Mouse (Mus musculus): Measurements from ENCODE around the gene Ddr2. TPM values are rescaled to one million over a fixed set of nuclear protein-coding genes. Genes with fewer than 3 reads are reported as not detected.

Gene Ddr2
- polyA plus RNA-seq (2011; ENCODE audit: insufficient read depth, insufficient read length, low replicate concordance, missing spikeins): 3.2 and 6.0 TPM in 2 replicates

DNA sequence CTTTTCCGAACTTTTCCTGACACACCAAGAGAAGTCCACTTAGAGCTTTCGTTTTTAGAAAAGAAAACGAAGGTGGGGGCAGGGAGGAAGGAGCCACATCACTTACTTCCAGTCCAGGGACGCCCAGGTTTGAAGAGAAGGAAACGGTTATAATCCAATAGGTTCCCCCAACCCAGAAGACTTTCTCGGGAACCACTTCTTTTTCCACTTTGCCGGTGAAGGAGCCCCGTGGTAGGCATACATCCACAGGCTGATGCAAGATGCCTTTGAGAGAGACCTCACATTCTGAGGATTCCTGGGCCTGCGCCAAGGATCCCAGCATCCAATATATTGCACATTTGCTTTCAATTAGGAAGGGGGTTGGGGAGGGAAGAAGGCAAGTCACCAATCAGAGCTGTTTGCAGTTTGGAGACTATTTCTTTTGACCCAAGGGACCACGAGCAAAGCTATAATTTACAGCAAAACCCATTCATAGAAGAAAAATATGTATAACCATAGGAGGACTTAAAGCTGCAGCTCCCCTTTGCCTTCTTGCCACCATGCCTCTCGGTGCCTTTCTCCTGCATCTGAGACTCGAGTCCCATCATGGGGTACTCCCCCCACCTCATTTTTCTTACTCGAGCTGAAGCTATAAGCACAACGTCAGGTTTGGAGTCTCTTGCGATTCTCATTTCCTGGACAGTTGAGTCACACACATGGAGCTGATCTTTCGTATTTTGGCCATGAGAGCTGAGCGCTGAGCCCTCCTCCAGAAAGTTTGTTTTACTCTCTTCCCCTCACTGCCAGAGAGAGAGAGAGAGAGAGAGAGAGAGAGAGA is at the start of gene Ddr2:
Gene Ddr2, minus strand, starts transcription at position 247 of the 817 bp plus-strand sequence.
- Histone ChIP-seq H3K27ac (ENCODE audit: control insufficient read depth, insufficient read depth, low read depth, low read length, poor library complexity) (no peak within 1 kb of the TSS), H3K4me3 (replicated peaks; ENCODE audit: control insufficient read depth, low read depth, low read length) (peak within 1 kb of the TSS; percentile 7), H3K4me1 (ENCODE audit: control insufficient read depth, insufficient read depth, low read length) (no peaks in the 10 kb centered on the region)
- WGBS: 73% methylated on average over 17 of the region's 17 CpGs
- no peak for TF ChIP-seq POLR2A (IDR thresholded peaks at IDR 0.05; ENCODE audit: borderline replicate concordance, control insufficient read depth, low read depth, low read length)
- no peak for TF ChIP-seq CTCF (IDR thresholded peaks at IDR 0.05; ENCODE audit: control insufficient read depth, insufficient read depth, low read length)

DNA sequence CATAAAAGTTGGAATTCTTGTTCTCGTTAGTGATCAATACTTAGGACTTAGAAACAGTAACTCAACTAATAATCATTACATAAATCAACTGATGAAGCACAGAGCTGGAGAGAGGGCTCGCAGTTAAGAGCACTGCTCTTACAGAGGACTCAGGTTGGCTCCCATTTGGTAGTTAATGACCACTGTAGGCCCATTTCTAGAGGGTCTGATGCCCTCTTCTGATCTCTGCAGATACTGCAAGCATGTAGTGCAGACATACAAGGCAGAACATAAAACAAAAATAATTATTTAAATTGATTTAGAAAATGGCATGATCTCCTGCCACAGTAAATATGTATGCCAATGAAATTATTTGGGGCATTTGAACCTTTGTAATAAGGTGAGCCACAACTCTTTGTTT is 49.1 kb upstream of the Ddr2 start:
- WGBS: 85% methylated on average over 2 of the region's 2 CpGs
- no peaks in the 10 kb centered on the region; the same call in 1 of the 2 replicates for H3K4me1 ChIP-seq (ENCODE audit: control insufficient read depth, insufficient read depth, low read length)
- TF ChIP-seq POLR2A (IDR thresholded peaks at IDR 0.05; ENCODE audit: borderline replicate concordance, control insufficient read depth, low read depth, low read length) (no peak), CTCF (IDR thresholded peaks at IDR 0.05; ENCODE audit: control insufficient read depth, insufficient read depth, low read length) (no peak)
- H3K4me3 ChIP-seq (replicated peaks; ENCODE audit: control insufficient read depth, low read depth, low read length): no peak overlapping the region
- H3K27ac ChIP-seq (ENCODE audit: control insufficient read depth, insufficient read depth, low read depth, low read length, poor library complexity): no peak overlapping the region

DNA sequence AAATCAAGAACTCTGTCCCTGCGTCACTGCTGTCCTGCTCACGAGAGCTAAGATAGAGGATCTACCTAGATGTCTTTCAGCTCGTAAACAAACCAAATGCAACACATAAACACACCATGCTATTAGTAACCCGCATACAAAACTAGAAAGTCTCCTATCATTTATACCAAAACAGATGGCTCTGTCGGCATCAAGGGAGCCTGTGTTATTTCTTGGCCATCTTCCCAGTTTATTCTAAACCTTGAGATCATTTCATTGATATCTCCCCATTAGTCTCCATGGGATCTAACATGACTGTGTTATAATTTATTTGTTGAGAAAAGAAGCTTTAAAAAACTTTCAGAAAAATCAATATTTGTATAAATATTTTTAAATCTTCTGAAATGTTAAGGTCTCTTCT is 45.2 kb upstream of the Ddr2 start:
- Histone ChIP-seq H3K4me1 (ENCODE audit: control insufficient read depth, insufficient read depth, low read length) (no peaks in the 10 kb centered on the region), H3K4me3 (replicated peaks; ENCODE audit: control insufficient read depth, low read depth, low read length) (no peak overlapping the region), H3K27ac (ENCODE audit: control insufficient read depth, insufficient read depth, low read depth, low read length, poor library complexity) (no peak overlapping the region)
- no peak for TF ChIP-seq CTCF (IDR thresholded peaks at IDR 0.05; ENCODE audit: control insufficient read depth, insufficient read depth, low read length)
- TF ChIP-seq POLR2A (IDR thresholded peaks at IDR 0.05; ENCODE audit: borderline replicate concordance, control insufficient read depth, low read depth, low read length): no peak
- 82% methylated on average over 5 of the region's 5 CpGs for WGBS

DNA sequence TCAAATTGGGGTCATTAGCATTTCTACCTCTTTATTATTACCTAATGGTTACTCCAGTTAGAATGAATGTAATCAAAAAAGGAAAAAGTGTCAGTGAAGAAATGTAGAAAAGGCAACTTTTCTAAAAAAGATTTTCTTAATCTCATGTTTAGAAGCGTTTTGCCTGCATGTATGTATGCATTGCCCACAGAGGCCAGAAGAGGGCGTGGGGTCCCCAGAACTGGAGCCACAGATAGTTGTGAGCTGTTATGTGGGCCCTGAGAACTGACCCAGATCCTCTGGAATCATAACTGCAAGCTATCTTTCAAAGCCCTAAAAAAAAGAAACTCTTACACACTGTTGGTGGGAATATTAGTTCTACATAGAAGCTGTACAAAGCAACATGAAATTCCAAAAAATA is 44.7 kb upstream of the Ddr2 start:
- 77% methylated on average over 2 of the region's 2 CpGs for WGBS
- TF ChIP-seq CTCF (IDR thresholded peaks at IDR 0.05; ENCODE audit: control insufficient read depth, insufficient read depth, low read length): peak; percentile 19; the same call in 1 of the 2 replicates
- TF ChIP-seq POLR2A (IDR thresholded peaks at IDR 0.05; ENCODE audit: borderline replicate concordance, control insufficient read depth, low read depth, low read length): no peak

DNA sequence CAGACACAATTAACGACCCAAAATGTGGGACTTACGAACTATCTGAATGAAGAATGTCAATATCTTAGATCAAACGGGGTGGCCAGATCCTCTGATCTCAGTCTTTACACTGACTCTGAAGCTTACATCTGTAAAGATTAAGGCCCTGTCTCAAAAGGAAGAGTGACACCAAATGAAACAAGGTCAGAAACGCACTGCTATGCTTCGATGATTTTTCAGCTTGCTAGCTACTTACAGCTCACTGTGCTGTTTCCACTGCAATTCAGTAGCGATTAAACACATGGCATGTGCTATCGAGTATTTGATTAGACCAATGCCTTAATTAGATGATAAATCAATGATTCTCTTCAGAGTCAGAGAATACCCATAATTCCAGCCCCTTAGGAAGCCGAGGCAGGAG is 43.4 kb upstream of the Ddr2 start:
- TF ChIP-seq CTCF (IDR thresholded peaks at IDR 0.05; ENCODE audit: control insufficient read depth, insufficient read depth, low read length) (no peak), POLR2A (IDR thresholded peaks at IDR 0.05; ENCODE audit: borderline replicate concordance, control insufficient read depth, low read depth, low read length) (no peak)
- H3K4me1 ChIP-seq (ENCODE audit: control insufficient read depth, insufficient read depth, low read length): peaks cover 2% of the 10 kb centered on the region; the same call in 1 of the 2 replicates
- H3K4me3 ChIP-seq (replicated peaks; ENCODE audit: control insufficient read depth, low read depth, low read length): no peak overlapping the region
- no peak overlapping the region for H3K27ac ChIP-seq (ENCODE audit: control insufficient read depth, insufficient read depth, low read depth, low read length, poor library complexity)
- WGBS: 90% methylated on average over 8 of the region's 8 CpGs

More for the DNA sequence above, 44.7 kb upstream of the Ddr2 start:
- no peaks in the 10 kb centered on the region for H3K4me1 ChIP-seq (ENCODE audit: control insufficient read depth, insufficient read depth, low read length)
- H3K27ac ChIP-seq (ENCODE audit: control insufficient read depth, insufficient read depth, low read depth, low read length, poor library complexity): no peak overlapping the region
- H3K4me3 ChIP-seq (replicated peaks; ENCODE audit: control insufficient read depth, low read depth, low read length): no peak overlapping the region

DNA sequence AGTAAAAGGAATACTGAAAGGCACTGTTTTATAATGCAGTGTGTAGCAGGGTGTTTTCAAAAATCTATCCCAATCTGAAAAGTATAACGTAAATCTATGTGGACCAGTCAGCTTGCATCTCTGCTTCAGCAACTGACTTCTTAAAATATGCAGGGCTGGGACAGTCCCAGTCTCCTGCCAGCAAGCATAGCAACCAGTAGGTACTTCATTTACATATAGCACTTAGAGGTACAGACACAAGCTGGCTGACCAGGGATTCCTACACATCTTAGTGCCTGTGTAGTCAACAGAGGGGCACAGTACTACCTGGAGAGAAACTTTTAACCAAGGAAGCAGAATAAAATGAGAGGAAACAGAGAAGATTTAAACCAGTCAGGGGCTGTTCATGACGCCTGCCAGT is 42.0 kb upstream of the Ddr2 start:
- 88% methylated on average over 2 of the region's 2 CpGs for WGBS
- Histone ChIP-seq H3K27ac (ENCODE audit: control insufficient read depth, insufficient read depth, low read depth, low read length, poor library complexity) (no peak overlapping the region), H3K4me3 (replicated peaks; ENCODE audit: control insufficient read depth, low read depth, low read length) (no peak overlapping the region), H3K4me1 (ENCODE audit: control insufficient read depth, insufficient read depth, low read length) (peaks cover 3% of the 10 kb centered on the region; the same call in 1 of the 2 replicates)
- TF ChIP-seq CTCF (IDR thresholded peaks at IDR 0.05; ENCODE audit: control insufficient read depth, insufficient read depth, low read length) (no peak), POLR2A (IDR thresholded peaks at IDR 0.05; ENCODE audit: borderline replicate concordance, control insufficient read depth, low read depth, low read length) (no peak)

DNA sequence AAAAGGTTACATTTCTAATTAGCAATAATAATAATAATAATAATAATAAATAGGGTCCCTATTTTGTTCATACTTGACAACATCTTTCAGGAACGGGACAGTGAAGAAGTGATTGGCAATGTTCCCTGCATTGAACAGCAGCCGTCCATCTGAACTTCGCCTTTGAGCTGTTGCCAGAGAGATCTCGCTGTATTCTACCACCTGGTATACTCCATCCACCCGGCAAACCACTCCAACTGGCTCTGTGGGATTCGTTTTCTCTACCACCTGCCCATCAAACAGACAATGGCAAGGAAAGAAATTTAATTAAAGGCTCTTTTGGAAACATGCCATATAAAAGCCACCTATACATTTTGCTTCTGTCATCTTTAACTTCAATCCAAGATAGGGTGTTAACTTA is 40.3 kb upstream of the Ddr2 start:
- Histone ChIP-seq H3K27ac (ENCODE audit: control insufficient read depth, insufficient read depth, low read depth, low read length, poor library complexity) (no peak overlapping the region), H3K4me3 (replicated peaks; ENCODE audit: control insufficient read depth, low read depth, low read length) (no peak overlapping the region), H3K4me1 (ENCODE audit: control insufficient read depth, insufficient read depth, low read length) (peaks cover 3% of the 10 kb centered on the region; the same call in 1 of the 2 replicates)
- WGBS: 87% methylated on average over 6 of the region's 6 CpGs
- TF ChIP-seq POLR2A (IDR thresholded peaks at IDR 0.05; ENCODE audit: borderline replicate concordance, control insufficient read depth, low read depth, low read length) (no peak), CTCF (IDR thresholded peaks at IDR 0.05; ENCODE audit: control insufficient read depth, insufficient read depth, low read length) (no peak)

DNA sequence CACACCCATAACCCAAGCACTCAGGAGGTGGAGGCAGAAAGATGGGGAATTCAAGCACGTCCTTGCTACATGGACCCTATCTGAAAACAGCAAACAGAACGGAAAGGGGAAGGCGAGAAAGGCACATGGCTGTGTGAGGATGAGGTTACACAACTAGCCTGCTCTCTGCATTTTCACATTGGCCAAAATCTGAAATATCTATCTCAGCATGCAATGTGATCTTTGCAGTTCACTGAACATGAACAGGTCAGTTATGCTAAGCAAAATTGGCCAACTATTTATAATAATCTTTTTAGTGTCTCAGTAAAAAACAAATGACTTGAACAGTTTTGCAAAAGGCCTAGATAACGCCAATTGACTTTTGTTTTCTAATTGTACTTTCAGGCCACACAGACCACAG is 39.2 kb upstream of the Ddr2 start:
- TF ChIP-seq CTCF (IDR thresholded peaks at IDR 0.05; ENCODE audit: control insufficient read depth, insufficient read depth, low read length) (no peak), POLR2A (IDR thresholded peaks at IDR 0.05; ENCODE audit: borderline replicate concordance, control insufficient read depth, low read depth, low read length) (no peak)
- Histone ChIP-seq H3K4me3 (replicated peaks; ENCODE audit: control insufficient read depth, low read depth, low read length) (no peak overlapping the region), H3K27ac (ENCODE audit: control insufficient read depth, insufficient read depth, low read depth, low read length, poor library complexity) (0 out of 2 replicates have a peak overlapping the region, but pooled peaks have one; percentile 28), H3K4me1 (ENCODE audit: control insufficient read depth, insufficient read depth, low read length) (peaks cover 3% of the 10 kb centered on the region; the same call in 1 of the 2 replicates)
- WGBS: 58% methylated on average over 4 of the region's 4 CpGs
